Mouse (Mus musculus) embryo, embryonic 11.5 days (tissue): Measurements from ENCODE around the gene Arl4a.

Source experiments
- DNase-seq: peaks from one replicate; pipeline ENCODE4 v3.0.0-alpha.2; 2012; ENCODE audit warnings: low read depth, low spot score

The Arl4a gene

GRCm38 (mm10) chr12:39959166-39959565, 78.7 kb downstream of the Arl4a start:
- no peak for DNase-seq

- DNase-seq = no peak
Measured at GRCm38 (mm10) chr12:39957931-39958671, 79.7 kb downstream of the Arl4a start.

- DNase-seq = no peak
Measured at GRCm38 (mm10) chr12:39956396-39956795, 81.4 kb downstream of the Arl4a start.
